Mouse (Mus musculus): ENCODE data around the gene Rpf2. TPM values are rescaled to one million over a fixed set of nuclear protein-coding genes. Genes with fewer than 3 reads are reported as not detected.

Gene Rpf2
- total and polyA plus RNA-seq, 3 experiments = 78.2 to 174 (median 101) TPM

DNA sequence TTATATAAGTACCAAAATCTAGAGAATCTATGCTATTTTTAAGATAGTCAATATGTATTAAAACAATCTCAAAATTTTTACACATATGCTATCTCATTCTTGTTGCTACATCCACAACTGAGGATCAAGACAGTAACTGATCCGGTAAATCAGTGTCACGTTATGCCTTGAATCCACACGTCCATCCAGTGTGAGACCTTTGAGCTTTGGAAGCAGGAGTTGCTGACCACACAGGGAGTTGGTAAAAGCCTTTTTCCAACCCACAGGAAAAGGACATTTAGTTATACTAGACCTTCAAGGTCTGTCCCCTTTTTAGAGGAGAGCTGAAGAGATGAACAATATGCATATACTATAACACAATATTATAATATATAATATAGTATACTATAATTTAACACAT is 13.6 kb downstream of the Rpf2 start:
- no peak overlapping the region for H3K9ac ChIP-seq (ENCODE audit: insufficient read depth, low read depth)
- dilution Hi-C loops (cut with MboI; ENCODE audit: extremely low pct_ligation_motif_present, extremely low pct_unique_long_range_greater_than_20kb, low sequenced_read_pairs) = no loop called here
- in situ Hi-C loops (cut with MboI; ENCODE audit: low pct_ligation_motif_present, low pct_unique_long_range_greater_than_20kb, low sequenced_read_pairs) = no loop called here
- H3K79me2 ChIP-seq (replicated peaks; ENCODE audit: control insufficient read depth, extremely low read depth, insufficient read depth, poor library complexity, severe bottlenecking) = peaks cover 6% of the 10 kb centered on the region
- H3K36me3 ChIP-seq (replicated peaks in 1 of 2; ENCODE audit: control insufficient read depth in 1 of 2, insufficient read depth in 1 of 2, low read length in 1 of 2) = peaks cover 52 to 91% of the 10 kb centered on the region in 2 experiments
- H3K9me3 ChIP-seq (replicated peaks; ENCODE audit: low read length) = no peaks in the 10 kb centered on the region
- TF ChIP-seq MAFK (IDR thresholded peaks at IDR 0.05; ENCODE audit: insufficient replicate concordance, low read length) (no peak), CTCF (conservative IDR thresholded peaks at IDR 0.05 in 1 of 2, IDR thresholded peaks at IDR 0.05 in 1 of 2; ENCODE audit: low read depth in 2 of 2, low read length in 2 of 2) (no peak), KAT2A (IDR thresholded peaks at IDR 0.05; ENCODE audit: insufficient replicate concordance, low read length) (no peak)
- no peak for DNase-seq (ENCODE audit: extremely low read depth)
- H3K27ac ChIP-seq (ENCODE audit: insufficient read depth, low read depth) = no peak overlapping the region
- no peaks in the 10 kb centered on the region for H3K27me3 ChIP-seq (replicated peaks)
- H3K4me1 ChIP-seq (ENCODE audit: control insufficient read depth in 1 of 2, insufficient read depth in 2 of 2) = no peaks in the 10 kb centered on the region
- H3K4me2 ChIP-seq (ENCODE audit: insufficient read depth, low read depth, poor library complexity, severe bottlenecking) = no peak overlapping the region
- H3K4me3 ChIP-seq (replicated peaks in 1 of 3; ENCODE audit: low read depth in 2 of 3, low read length in 2 of 3, poor library complexity in 1 of 3) = no peak overlapping the region

DNA sequence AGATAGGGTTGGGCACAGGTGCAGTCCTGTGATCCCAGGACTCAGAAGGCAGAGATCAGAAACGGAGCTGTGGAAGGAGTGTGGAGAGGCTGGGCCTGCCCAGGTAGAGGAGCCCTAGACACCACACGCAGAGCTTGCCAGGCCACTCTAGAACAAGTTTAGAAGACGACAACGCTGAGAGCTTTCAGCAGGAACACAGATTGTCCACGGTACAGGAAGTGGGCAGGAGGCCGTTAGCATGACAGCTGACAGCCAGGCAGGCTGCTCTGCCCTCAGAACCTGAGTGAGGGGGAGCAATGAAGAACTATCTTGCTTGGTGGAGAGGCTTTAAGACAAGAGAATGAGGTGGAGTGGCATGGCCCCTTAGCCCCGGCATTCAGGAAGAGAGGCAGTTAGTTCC is 14.4 kb downstream of the Rpf2 start:
- Histone ChIP-seq H3K9ac (ENCODE audit: insufficient read depth, low read depth) (no peak overlapping the region), H3K4me2 (ENCODE audit: insufficient read depth, low read depth, poor library complexity, severe bottlenecking) (no peak overlapping the region), H3K27me3 (replicated peaks) (no peaks in the 10 kb centered on the region), H3K4me1 (ENCODE audit: control insufficient read depth in 1 of 2, insufficient read depth in 2 of 2) (no peaks in the 10 kb centered on the region), H3K9me3 (replicated peaks; ENCODE audit: low read length) (no peaks in the 10 kb centered on the region), H3K4me3 (replicated peaks in 1 of 3; ENCODE audit: low read depth in 2 of 3, low read length in 2 of 3, poor library complexity in 1 of 3) (no peak overlapping the region), H3K36me3 (replicated peaks in 1 of 2; ENCODE audit: control insufficient read depth in 1 of 2, insufficient read depth in 1 of 2, low read length in 1 of 2) (peaks cover 55 to 91% of the 10 kb centered on the region in 2 experiments), H3K27ac (ENCODE audit: insufficient read depth, low read depth) (no peak overlapping the region), H3K79me2 (replicated peaks; ENCODE audit: control insufficient read depth, extremely low read depth, insufficient read depth, poor library complexity, severe bottlenecking) (peaks cover 4% of the 10 kb centered on the region; the same call in 1 of the 2 replicates)
- dilution Hi-C loops (cut with MboI; ENCODE audit: extremely low pct_ligation_motif_present, extremely low pct_unique_long_range_greater_than_20kb, low sequenced_read_pairs) = no loop called here
- TF ChIP-seq ZMIZ1 (IDR thresholded peaks at IDR 0.05; ENCODE audit: low read depth, low read length) = no peak
- no peak for DNase-seq (ENCODE audit: extremely low read depth)
- in situ Hi-C loops (cut with MboI; ENCODE audit: low pct_ligation_motif_present, low pct_unique_long_range_greater_than_20kb, low sequenced_read_pairs) = no loop called here

DNA sequence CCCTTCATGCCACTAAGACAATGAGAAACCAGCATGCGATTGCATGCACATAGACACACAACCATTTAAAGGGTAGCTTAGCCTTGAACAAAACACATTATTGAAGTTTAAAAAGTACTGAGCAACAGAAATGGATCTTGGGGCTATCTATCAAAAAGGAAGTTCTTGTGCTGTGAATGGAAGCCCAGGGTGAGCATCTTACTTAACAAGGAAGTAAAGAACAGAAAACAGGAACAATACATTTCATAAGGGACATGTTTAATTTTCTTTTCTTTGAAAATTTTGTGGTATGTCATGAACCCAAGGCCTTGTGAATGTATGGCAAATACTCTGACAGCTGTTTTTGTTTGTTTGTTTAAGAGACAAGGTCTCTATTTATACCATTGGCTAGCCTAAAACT is 17.1 kb downstream of the Rpf2 start:
- no peak overlapping the region for H3K27ac ChIP-seq (ENCODE audit: insufficient read depth, low read depth)
- H3K4me1 ChIP-seq (ENCODE audit: control insufficient read depth in 1 of 2, insufficient read depth in 2 of 2) = no peaks in the 10 kb centered on the region
- H3K79me2 ChIP-seq (replicated peaks; ENCODE audit: control insufficient read depth, extremely low read depth, insufficient read depth, poor library complexity, severe bottlenecking) = no peaks in the 10 kb centered on the region; the same call in 1 of the 2 replicates
- H3K4me3 ChIP-seq (replicated peaks in 1 of 3; ENCODE audit: low read depth in 2 of 3, low read length in 2 of 3, poor library complexity in 1 of 3) = no peak overlapping the region
- no peak for DNase-seq (ENCODE audit: extremely low read depth)
- in situ Hi-C loops (cut with MboI; ENCODE audit: low pct_ligation_motif_present, low pct_unique_long_range_greater_than_20kb, low sequenced_read_pairs) = no loop called here
- dilution Hi-C loops (cut with MboI; ENCODE audit: extremely low pct_ligation_motif_present, extremely low pct_unique_long_range_greater_than_20kb, low sequenced_read_pairs) = no loop called here
- H3K9ac ChIP-seq (ENCODE audit: insufficient read depth, low read depth) = no peak overlapping the region
- TF ChIP-seq SIN3A (IDR thresholded peaks at IDR 0.05; ENCODE audit: low read length) (no peak), MEF2A (IDR thresholded peaks at IDR 0.05; ENCODE audit: borderline replicate concordance, low read depth, low read length) (no peak), ZNF384 (IDR thresholded peaks at IDR 0.05; ENCODE audit: low read depth, low read length) (no peak), TCF12 (IDR thresholded peaks at IDR 0.05; ENCODE audit: low read depth, low read length) (no peak), ZC3H11A (IDR thresholded peaks at IDR 0.05; ENCODE audit: low read depth, low read length) (no peak), UBTF (IDR thresholded peaks at IDR 0.05; ENCODE audit: low read depth, low read length) (no peak), MAX (IDR thresholded peaks at IDR 0.05; ENCODE audit: low read length) (no peak), IRF4 (IDR thresholded peaks at IDR 0.05; ENCODE audit: low read depth, low read length) (no peak), ETS1 (conservative IDR thresholded peaks at IDR 0.05; ENCODE audit: low read depth, low read length) (no peak), MAFK (IDR thresholded peaks at IDR 0.05; ENCODE audit: insufficient replicate concordance, low read length) (no peak), USF2 (conservative IDR thresholded peaks at IDR 0.05; ENCODE audit: low read depth, low read length) (no peak)
- no peaks in the 10 kb centered on the region for H3K9me3 ChIP-seq (replicated peaks; ENCODE audit: low read length)
- H3K4me2 ChIP-seq (ENCODE audit: insufficient read depth, low read depth, poor library complexity, severe bottlenecking) = no peak overlapping the region
- H3K27me3 ChIP-seq (replicated peaks) = no peaks in the 10 kb centered on the region
- peaks cover 59 to 92% of the 10 kb centered on the region in 2 experiments for H3K36me3 ChIP-seq (replicated peaks in 1 of 2; ENCODE audit: control insufficient read depth in 1 of 2, insufficient read depth in 1 of 2, low read length in 1 of 2)
